Comparison of ENCODE assay signal across 12 mouse cellular contexts in the genomic region with DNA sequence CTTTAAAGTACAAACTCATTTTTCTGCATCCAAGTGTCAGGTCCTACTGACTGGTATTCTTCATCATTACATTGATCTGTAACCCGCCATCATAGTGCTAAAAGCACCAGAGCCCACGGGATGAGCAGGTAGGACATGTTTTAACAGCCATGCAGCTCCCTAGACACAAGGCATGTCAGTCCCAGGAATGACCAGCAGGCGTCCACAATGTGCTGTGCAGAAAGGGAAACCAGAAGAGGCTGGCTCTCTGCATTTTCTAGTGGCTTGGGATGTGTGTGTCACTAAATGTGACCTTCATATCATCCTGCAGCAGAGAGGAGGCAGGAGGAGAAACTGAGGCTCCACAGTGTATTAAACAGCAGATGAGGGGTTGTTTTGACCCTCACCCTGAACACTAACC. TPM values are rescaled to one million over a fixed set of nuclear protein-coding genes. Genes with fewer than 3 reads are reported as not detected.
DNase-seq lines count a peak whose midpoint lies in the region; ATAC-seq and TF ChIP-seq lines count a peak whose summit lies in the region.
"Not testable (repeated sequence)": the region's sequence is repeated elsewhere in the genome, so short reads cannot be mapped to it uniquely, and the experiment has no call there.
"Had no signal": no experiment of that assay in that cellular context is flagged by ENCODE, and none has a peak within 500 bp of the region (broad histone marks: within the 10 kb centered on the region; RNA-seq: fewer than 3 reads in every experiment).

No protein-coding gene starts in this region.

- not testable (repeated sequence) for H3K4me2 ChIP-seq in forebrain, postnatal 0 days (ENCODE audit: low read depth); heart, postnatal 0 days (ENCODE audit: low read depth, low read length); limb, embryonic 11.5 days (ENCODE audit: low read depth, severe bottlenecking); neural tube, embryonic 11.5 days (ENCODE audit: low read depth)

- peak; percentile 40 for DNase-seq in Muller cell, postnatal 12 days (ENCODE audit: inconsistent ontology term)
- peak; percentile 7 for DNase-seq in cerebellum, adult 8-10 months
- DNase-seq in forebrain, postnatal 0 days = peak; percentile 15
- DNase-seq in heart, postnatal 0 days (ENCODE audit: low spot score) = not testable (repeated sequence)
- peak; percentile 64 to 74 for DNase-seq in kidney, postnatal 25 days
- DNase-seq in limb, embryonic 11.5 days (ENCODE audit: low spot score) = peak; percentile 46
- DNase-seq in neural tube, embryonic 11.5 days (ENCODE audit: low spot score) = peak; percentile 23
- peak; percentile 7 for DNase-seq in thymus, postnatal 0 days (ENCODE audit: low spot score)

- ATAC-seq in forebrain, postnatal 0 days = peak; percentile 32; the same call in 1 of the 2 replicates
- ATAC-seq in heart, postnatal 0 days (ENCODE audit: insufficient read depth, low read depth); limb, embryonic 11.5 days (ENCODE audit: insufficient number of reproducible peaks, low FRiP score, low TSS enrichment, low read depth); neural tube, embryonic 11.5 days (ENCODE audit: insufficient read depth, low FRiP score, low TSS enrichment): not testable (repeated sequence)

- H3K27me3 ChIP-seq in forebrain, postnatal 0 days (ENCODE audit: insufficient read depth, low read length); heart, postnatal 0 days (ENCODE audit: control insufficient read depth, insufficient read depth, low read length); limb, embryonic 11.5 days (ENCODE audit: control insufficient read depth, insufficient read depth, low read length); neural tube, embryonic 11.5 days (ENCODE audit: control insufficient read depth, insufficient read depth, low read length): not testable (repeated sequence)

- H3K36me3 ChIP-seq in forebrain, postnatal 0 days (ENCODE audit: insufficient read depth); heart, postnatal 0 days (replicated peaks; ENCODE audit: control insufficient read depth, insufficient read depth, low read length); limb, embryonic 11.5 days (ENCODE audit: control insufficient read depth, insufficient read depth, low read length); neural tube, embryonic 11.5 days (ENCODE audit: control insufficient read depth, insufficient read depth, low read length): not testable (repeated sequence)

- not testable (repeated sequence) for H3K4me3 ChIP-seq in forebrain, postnatal 0 days (ENCODE audit: low read depth, low read length); heart, postnatal 0 days (ENCODE audit: low read depth, low read length); limb, embryonic 11.5 days (ENCODE audit: low read depth, low read length); neural tube, embryonic 11.5 days (ENCODE audit: low read depth, low read length)

- not testable (repeated sequence) for TF ChIP-seq EP300 in heart, postnatal 0 days (IDR thresholded peaks at IDR 0.05; ENCODE audit: low read depth)

- not testable (repeated sequence) for H3K9ac ChIP-seq in forebrain, postnatal 0 days; heart, postnatal 0 days (replicated peaks; ENCODE audit: low read depth, low read length); limb, embryonic 11.5 days (ENCODE audit: low read length); neural tube, embryonic 11.5 days (ENCODE audit: low read length)

- H3K27ac ChIP-seq in forebrain, postnatal 0 days (ENCODE audit: low read depth, low read length); heart, postnatal 0 days (ENCODE audit: low read depth); limb, embryonic 11.5 days (replicated peaks; ENCODE audit: low read depth, low read length); neural tube, embryonic 11.5 days (ENCODE audit: low read depth, low read length): not testable (repeated sequence)

- not testable (repeated sequence) for H3K4me1 ChIP-seq in forebrain, postnatal 0 days (ENCODE audit: insufficient read depth); heart, postnatal 0 days (ENCODE audit: control insufficient read depth, insufficient read depth); limb, embryonic 11.5 days (ENCODE audit: control insufficient read depth, insufficient read depth, low read length); neural tube, embryonic 11.5 days (ENCODE audit: control insufficient read depth, insufficient read depth, low read length)

- 33% methylated on average over 3 of the region's 3 CpGs for WGBS in forebrain, postnatal 0 days
- 29% methylated on average over 3 of the region's 3 CpGs for WGBS in heart, postnatal 0 days
- WGBS in limb, embryonic 11.5 days = 43% methylated on average over 3 of the region's 3 CpGs
- WGBS in neural tube, embryonic 11.5 days = 41% methylated on average over 3 of the region's 3 CpGs

- H3K9me3 ChIP-seq in forebrain, postnatal 0 days (ENCODE audit: low read length); heart, postnatal 0 days (replicated peaks; ENCODE audit: control insufficient read depth, low read length); limb, embryonic 11.5 days (ENCODE audit: control insufficient read depth, low read length); neural tube, embryonic 11.5 days (ENCODE audit: control insufficient read depth, low read length): not testable (repeated sequence)

- peak; percentile 61 for TF ChIP-seq CTCF in forebrain, postnatal 0 days (IDR thresholded peaks at IDR 0.05; ENCODE audit: low read depth)
- peak; percentile 38 for TF ChIP-seq CTCF in heart, postnatal 0 days (IDR thresholded peaks at IDR 0.05; ENCODE audit: low read depth)

RNA-seq across cellular contexts. Expression of a gene that starts 13.5 kb away (rescaled TPM):
- total RNA-seq in forebrain, postnatal 0 days (2014; rRNA removed) = not detected in 2 replicates
- polyA plus RNA-seq in forebrain, postnatal 0 days (2015; fragmentation: Nextera tagmentation; extraction: Ambion mirVana) = not detected in 2 replicates
- not detected in 2 replicates for total RNA-seq in heart, postnatal 0 days (2014; rRNA removed; ENCODE audit: low replicate concordance)
- polyA plus RNA-seq in heart, postnatal 0 days (2015; fragmentation: Nextera tagmentation; extraction: Ambion mirVana) = 0.05 TPM in 1 of 2 replicates, not detected in the other
- polyA plus RNA-seq in limb, embryonic 11.5 days (2014; fragmentation: Nextera tagmentation; extraction: Ambion mirVana) = not detected in 2 replicates
- not detected in 2 replicates for polyA plus RNA-seq in neural tube, embryonic 11.5 days (2014; fragmentation: Nextera tagmentation; extraction: Ambion mirVana)
- not detected in 2 replicates for polyA plus RNA-seq in thymus, postnatal 0 days (2015; fragmentation: Nextera tagmentation; extraction: Ambion mirVana)
- polyA plus RNA-seq: embryonic facial prominence, embryonic 13.5 days; heart, embryonic 15.5 days; limb, embryonic 12.5 days; midbrain, embryonic 16.5 days had no signal

RNA-seq across cellular contexts. Expression of a gene that starts 13.5 kb away (rescaled TPM):
- not detected in 2 replicates for total RNA-seq in forebrain, postnatal 0 days (2014; rRNA removed)
- not detected in 2 replicates for polyA plus RNA-seq in forebrain, postnatal 0 days (2015; fragmentation: Nextera tagmentation; extraction: Ambion mirVana)
- 1.4 TPM in 1 of 2 replicates, not detected in the other for total RNA-seq in heart, postnatal 0 days (2014; rRNA removed; ENCODE audit: low replicate concordance)
- polyA plus RNA-seq in heart, postnatal 0 days (2015; fragmentation: Nextera tagmentation; extraction: Ambion mirVana) = not detected in 2 replicates
- not detected in 2 replicates for polyA plus RNA-seq in limb, embryonic 11.5 days (2014; fragmentation: Nextera tagmentation; extraction: Ambion mirVana)
- polyA plus RNA-seq in neural tube, embryonic 11.5 days (2014; fragmentation: Nextera tagmentation; extraction: Ambion mirVana) = not detected in 2 replicates
- 0.08 and 0.12 TPM in 2 replicates for polyA plus RNA-seq in thymus, postnatal 0 days (2015; fragmentation: Nextera tagmentation; extraction: Ambion mirVana)
- polyA plus RNA-seq: embryonic facial prominence, embryonic 13.5 days; heart, embryonic 15.5 days; limb, embryonic 12.5 days; midbrain, embryonic 16.5 days had no signal

RNA-seq across cellular contexts. Expression of a gene that starts 37.5 kb away (rescaled TPM):
- total RNA-seq in forebrain, postnatal 0 days (2014; rRNA removed) = not detected in 2 replicates
- not detected in 2 replicates for polyA plus RNA-seq in forebrain, postnatal 0 days (2015; fragmentation: Nextera tagmentation; extraction: Ambion mirVana)
- total RNA-seq in heart, postnatal 0 days (2014; rRNA removed; ENCODE audit: low replicate concordance) = not detected in 2 replicates
- polyA plus RNA-seq in heart, postnatal 0 days (2015; fragmentation: Nextera tagmentation; extraction: Ambion mirVana) = not detected in 2 replicates
- not detected in 2 replicates for polyA plus RNA-seq in limb, embryonic 11.5 days (2014; fragmentation: Nextera tagmentation; extraction: Ambion mirVana)
- not detected in 2 replicates for polyA plus RNA-seq in neural tube, embryonic 11.5 days (2014; fragmentation: Nextera tagmentation; extraction: Ambion mirVana)
- polyA plus RNA-seq in thymus, postnatal 0 days (2015; fragmentation: Nextera tagmentation; extraction: Ambion mirVana) = 0.42 TPM in 2 replicates
- polyA plus RNA-seq: embryonic facial prominence, embryonic 13.5 days; heart, embryonic 15.5 days; limb, embryonic 12.5 days; midbrain, embryonic 16.5 days had no signal

RNA-seq across cellular contexts. Expression of a gene that starts 54.7 kb away (rescaled TPM):
- total RNA-seq in forebrain, postnatal 0 days (2014; rRNA removed) = 3.8 and 4.2 TPM in 2 replicates
- 1.6 and 3.3 TPM in 2 replicates for polyA plus RNA-seq in forebrain, postnatal 0 days (2015; fragmentation: Nextera tagmentation; extraction: Ambion mirVana)
- total RNA-seq in heart, postnatal 0 days (2014; rRNA removed; ENCODE audit: low replicate concordance) = 1.7 and 3.5 TPM in 2 replicates
- polyA plus RNA-seq in heart, postnatal 0 days (2015; fragmentation: Nextera tagmentation; extraction: Ambion mirVana) = 0.37 and 0.54 TPM in 2 replicates
- polyA plus RNA-seq in limb, embryonic 11.5 days (2014; fragmentation: Nextera tagmentation; extraction: Ambion mirVana) = not detected in 2 replicates
- not detected in 2 replicates for polyA plus RNA-seq in neural tube, embryonic 11.5 days (2014; fragmentation: Nextera tagmentation; extraction: Ambion mirVana)
- 2.0 and 2.3 TPM in 2 replicates for polyA plus RNA-seq in thymus, postnatal 0 days (2015; fragmentation: Nextera tagmentation; extraction: Ambion mirVana)
- polyA plus RNA-seq: embryonic facial prominence, embryonic 13.5 days; limb, embryonic 12.5 days had no signal
